Mouse (Mus musculus) lung, adult 10 weeks (tissue): Measurements from ENCODE around the gene Ccdc77. TPM values are rescaled to one million over a fixed set of nuclear protein-coding genes. Genes with fewer than 3 reads are reported as not detected.

Source experiments
- polyA plus RNA-seq: library from polyadenylated mRNA; stranded (reverse); fragments of 350-450 nt; fragmentation: Illumina TruSeq; extraction: RNeasy Lipid Tissue Mini Kit (QIAGEN cat#74804); gene quantifications from one replicate; pipeline ENCODE4 v1.2.3, GENCODE M21; 2014; ENCODE audit warnings: low read depth, low replicate concordance; ENCODE audit not compliant: insufficient read depth

The Ccdc77 gene
- polyA plus RNA-seq = 3.0 TPM

GRCm38 (mm10) chr6:120363688-120364522, at the start of gene Ccdc77, which contains the start of gene Kdm5a:
Gene Ccdc77 (minus strand): TSS chr6:120364374.
Gene Kdm5a (plus strand): TSS chr6:120364124.

GRCm38 (mm10) chr6:120294056-120294784, 70.0 kb downstream of the Ccdc77 start, which contains the start of the genes D330020A13Rik and B4galnt3:
Gene D330020A13Rik (plus strand): TSS chr6:120294364.
Gene B4galnt3 (minus strand): TSS chr6:120294559.

Other genes with a start within 250 kb of the Ccdc77 start
- not detected for gene D330020A13Rik, start 70.0 kb downstream of the Ccdc77 start, polyA plus RNA-seq
- gene B4galnt3, start 69.8 kb downstream of the Ccdc77 start, polyA plus RNA-seq = not detected
- gene Kdm5a, start 250 bp downstream of the Ccdc77 start, polyA plus RNA-seq = 6.6 TPM
- 12.8 TPM for gene Il17ra, start 98.9 kb upstream of the Ccdc77 start, polyA plus RNA-seq
- 0.46 TPM for gene Tmem121b, start 129.4 kb upstream of the Ccdc77 start, polyA plus RNA-seq
- 10.5 TPM for gene Hdhd5, start 166.9 kb upstream of the Ccdc77 start, polyA plus RNA-seq